Mouse (Mus musculus): Measurements from ENCODE around the gene Lsm10. TPM values are rescaled to one million over a fixed set of nuclear protein-coding genes. Genes with fewer than 3 reads are reported as not detected.
A peak's percentile ranks its signal among the peaks of the same experiment; 100 is the strongest.

Gene Lsm10
- total RNA-seq (2015; ENCODE audit: low replicate concordance) (5.6 and 14.0 TPM in 2 replicates), total RNA-seq (2017; ENCODE audit: low replicate concordance) (2.0 and 6.5 TPM in 2 replicates)

GRCm38 (mm10) chr4:126096464-126097111, at the start of gene Lsm10:
Gene Lsm10 (plus strand): TSS chr4:126096623.
- ATAC-seq (replicated peaks; ENCODE audit: low FRiP score, poor library complexity, severe bottlenecking): peak; percentile 99

- peak; percentile 85 for ATAC-seq (replicated peaks; ENCODE audit: low FRiP score, poor library complexity, severe bottlenecking)
These were observed 49.4 kb upstream of the Lsm10 start, which contains the start of gene Mrps15 for GRCm38 (mm10) chr4:126046851-126047585. Gene Mrps15 (plus strand): TSS chr4:126046925.

GRCm38 (mm10) chr4:126051617-126052016, 44.8 kb upstream of the Lsm10 start:
- ATAC-seq (replicated peaks; ENCODE audit: low FRiP score, poor library complexity, severe bottlenecking): no peak

- peak; percentile 56 for ATAC-seq (replicated peaks; ENCODE audit: low FRiP score, poor library complexity, severe bottlenecking)
These were observed 39.0 kb upstream of the Lsm10 start for GRCm38 (mm10) chr4:126057207-126058133.

DNA sequence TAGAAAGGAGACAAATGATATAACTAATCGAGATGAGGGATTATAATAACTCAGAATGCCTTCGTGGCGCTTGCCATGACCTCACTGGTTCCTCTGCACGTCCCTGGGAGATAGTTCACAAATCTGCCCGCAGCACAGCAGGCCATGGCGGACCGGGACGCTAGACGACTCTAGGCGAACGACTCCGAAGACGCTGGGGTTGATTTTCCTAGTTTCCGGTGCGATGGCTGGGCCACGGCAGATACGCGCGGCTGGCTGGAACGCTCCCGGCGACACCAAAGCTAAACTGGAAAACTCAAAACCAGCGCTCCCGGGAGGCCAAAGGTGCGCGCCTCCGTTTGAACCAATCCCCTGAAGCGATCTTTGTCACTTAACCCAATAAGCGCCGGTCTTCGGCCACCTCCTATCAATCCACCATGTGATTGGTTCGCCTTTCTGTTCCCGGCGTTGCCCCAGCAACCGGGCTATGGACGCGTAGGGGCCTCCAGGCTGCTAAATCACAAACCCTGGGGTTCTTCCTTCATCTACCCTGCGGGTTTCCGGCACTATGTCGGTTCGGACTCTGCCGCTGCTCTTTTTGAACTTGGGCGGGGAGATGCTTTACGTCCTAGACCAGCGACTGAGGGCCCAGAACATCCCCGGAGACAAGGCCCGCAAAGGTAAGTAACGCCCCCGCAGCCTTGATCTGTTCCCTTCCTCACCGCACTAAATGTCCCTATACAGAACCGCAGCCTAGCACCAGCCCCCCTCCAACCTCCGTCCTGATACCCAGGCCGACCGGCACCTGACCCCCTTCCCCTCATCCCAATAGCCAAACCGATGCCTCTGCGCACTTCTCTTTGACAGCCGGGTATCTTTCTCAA, 38.1 kb upstream of the Lsm10 start, which contains the start of gene Oscp1:
TSS of gene Oscp1 (plus strand) at position 432 of the 863 bp plus-strand sequence.
- ATAC-seq (replicated peaks; ENCODE audit: low FRiP score, poor library complexity, severe bottlenecking): peak; percentile 98

DNA sequence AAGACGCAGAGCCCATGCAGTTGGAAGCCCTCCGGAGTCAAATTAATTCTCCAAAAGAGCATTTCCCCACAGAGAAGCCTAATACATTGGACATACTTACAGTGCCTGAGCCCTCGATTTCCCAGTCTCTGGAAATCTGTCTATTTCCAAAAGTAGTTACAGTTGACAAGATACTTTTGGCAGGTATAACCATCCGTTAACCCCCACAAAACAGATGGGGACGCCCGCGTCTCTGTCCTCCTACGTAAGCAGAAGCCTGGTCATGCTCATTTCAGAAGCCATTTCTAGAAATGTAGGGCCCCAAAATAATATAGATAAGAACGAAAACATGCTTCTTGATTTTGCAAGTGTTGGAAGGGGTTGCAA, 37.4 kb upstream of the Lsm10 start:
- ATAC-seq (replicated peaks; ENCODE audit: low FRiP score, poor library complexity, severe bottlenecking): no peak

DNA sequence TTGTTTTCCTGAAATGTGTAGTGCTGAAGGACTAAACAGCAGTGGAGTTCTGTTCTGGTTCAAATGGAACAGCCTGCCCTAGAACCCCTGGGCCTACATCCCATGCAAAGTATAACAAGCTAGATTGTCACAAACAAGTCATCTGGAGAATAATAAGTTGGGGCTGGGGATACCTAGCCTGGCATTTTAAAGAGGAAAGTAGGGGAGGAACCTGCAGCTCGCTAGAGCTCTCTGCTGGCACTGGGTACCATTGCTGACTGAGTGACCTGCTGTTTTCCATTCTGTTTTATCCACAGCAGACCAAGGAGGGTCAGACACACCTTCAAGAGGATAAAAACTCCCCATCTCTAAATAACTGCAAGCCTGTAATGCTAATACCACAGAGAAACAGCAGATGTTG, 33.6 kb upstream of the Lsm10 start:
- no peak for ATAC-seq (replicated peaks; ENCODE audit: low FRiP score, poor library complexity, severe bottlenecking)

DNA sequence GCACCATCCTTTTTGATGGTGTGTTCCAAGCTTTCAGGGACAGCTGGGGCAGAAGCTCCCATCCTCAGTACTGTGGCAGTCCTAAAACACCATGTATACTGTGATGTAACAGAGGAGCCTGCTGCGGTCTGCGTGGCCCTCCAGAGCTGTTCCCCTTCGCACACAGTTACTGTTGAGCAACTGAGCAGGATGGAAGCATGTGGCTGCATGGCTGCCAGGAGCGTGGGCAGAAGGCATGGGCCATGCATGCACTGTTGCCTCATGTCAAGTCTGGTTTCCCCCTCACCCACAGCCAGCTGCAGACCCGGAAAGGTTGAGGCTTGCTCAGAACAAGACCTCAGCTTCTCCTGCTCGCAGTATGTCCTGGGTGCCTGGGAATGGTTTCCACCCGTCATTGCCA, 31.2 kb upstream of the Lsm10 start:
- ATAC-seq (replicated peaks; ENCODE audit: low FRiP score, poor library complexity, severe bottlenecking): no peak

DNA sequence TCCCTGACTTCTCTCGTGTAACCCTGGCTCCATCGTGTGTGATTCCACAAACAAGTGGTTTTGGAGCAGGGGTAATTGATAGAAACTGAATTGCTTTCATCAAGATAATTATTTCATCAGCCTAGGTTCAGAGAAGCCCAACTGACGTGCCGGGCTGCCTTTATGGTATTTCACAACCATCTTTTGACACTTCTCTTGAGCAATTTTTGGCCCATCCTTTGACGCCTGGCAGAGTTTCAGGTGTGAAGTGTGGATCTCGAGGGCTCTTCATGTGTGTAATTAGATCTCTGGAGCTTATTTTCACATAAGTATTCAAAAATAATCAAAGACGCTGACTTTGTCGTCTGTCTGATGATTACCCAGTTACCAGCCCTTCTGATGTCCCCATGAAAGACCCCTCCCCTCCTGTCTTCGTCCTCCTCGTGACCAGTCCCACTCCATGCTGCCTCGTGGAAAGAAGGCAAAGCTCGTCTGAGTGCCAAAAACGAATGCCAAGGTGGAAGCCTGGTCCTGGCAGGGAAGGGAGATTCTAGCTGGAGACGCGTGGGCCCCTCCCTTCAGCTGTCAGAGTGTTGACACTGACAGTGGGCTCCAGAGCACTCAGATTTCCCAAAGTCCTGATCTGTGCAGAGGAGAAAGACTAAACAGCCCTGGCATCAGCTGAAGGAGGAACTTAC, 28.9 kb upstream of the Lsm10 start:
- ATAC-seq (replicated peaks; ENCODE audit: low FRiP score, poor library complexity, severe bottlenecking): no peak

- ATAC-seq (replicated peaks; ENCODE audit: low FRiP score, poor library complexity, severe bottlenecking): no peak
These were observed 27.6 kb upstream of the Lsm10 start for GRCm38 (mm10) chr4:126068842-126069241.

- ATAC-seq (replicated peaks; ENCODE audit: low FRiP score, poor library complexity, severe bottlenecking): no peak
These were observed 18.6 kb upstream of the Lsm10 start for GRCm38 (mm10) chr4:126077833-126078232.

- ATAC-seq (replicated peaks; ENCODE audit: low FRiP score, poor library complexity, severe bottlenecking): no peak
These were observed 17.2 kb upstream of the Lsm10 start for GRCm38 (mm10) chr4:126079266-126079665.

GRCm38 (mm10) chr4:126081601-126082000, 14.8 kb upstream of the Lsm10 start:
- no peak for ATAC-seq (replicated peaks; ENCODE audit: low FRiP score, poor library complexity, severe bottlenecking)

- ATAC-seq (replicated peaks; ENCODE audit: low FRiP score, poor library complexity, severe bottlenecking): no peak
These were observed 13.4 kb upstream of the Lsm10 start for GRCm38 (mm10) chr4:126083021-126083420.

- no peak for ATAC-seq (replicated peaks; ENCODE audit: low FRiP score, poor library complexity, severe bottlenecking)
These were observed 12.0 kb upstream of the Lsm10 start for GRCm38 (mm10) chr4:126084382-126084781.

GRCm38 (mm10) chr4:126085996-126086576, 10.3 kb upstream of the Lsm10 start:
- ATAC-seq (replicated peaks; ENCODE audit: low FRiP score, poor library complexity, severe bottlenecking): peak; percentile 95

GRCm38 (mm10) chr4:126090101-126090847, 6.1 kb upstream of the Lsm10 start:
- no peak for ATAC-seq (replicated peaks; ENCODE audit: low FRiP score, poor library complexity, severe bottlenecking)

DNA sequence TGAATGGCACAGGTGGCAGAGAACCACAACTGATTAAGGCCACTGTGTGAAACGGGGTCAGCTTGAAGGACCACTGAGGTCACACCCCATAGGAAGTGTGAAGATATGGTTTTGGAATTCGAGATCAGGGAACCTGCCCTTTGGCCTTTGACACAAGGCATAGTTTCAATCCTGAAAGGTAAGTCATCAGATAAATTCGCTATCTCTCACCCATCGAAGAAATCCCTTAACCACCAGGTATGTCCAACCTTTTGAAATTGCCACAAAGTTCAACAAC, 5.6 kb upstream of the Lsm10 start:
- ATAC-seq (replicated peaks; ENCODE audit: low FRiP score, poor library complexity, severe bottlenecking): no peak

All from erythroblast, adult 5-6 weeks (primary cell).